29 mouse cellular contexts compared by ENCODE assay signal in genomic region chr11:20887044-20887443, GRCm38 (mm10). TPM values are rescaled to one million over a fixed set of nuclear protein-coding genes. Genes with fewer than 3 reads are reported as not detected.
A peak's percentile ranks its signal among the peaks of the same experiment; 100 is the strongest.
DNase-seq lines count a peak whose midpoint lies in the region; ATAC-seq and TF ChIP-seq lines count a peak whose summit lies in the region.
"Had no signal": no experiment of that assay in that cellular context is flagged by ENCODE, and none has a peak within 500 bp of the region (broad histone marks: within the 10 kb centered on the region; RNA-seq: fewer than 3 reads in every experiment).

No protein-coding gene starts in this region.

- no peak overlapping the region for H3K9ac ChIP-seq in lung, embryonic 14.5 days
- H3K9ac ChIP-seq: heart, embryonic 15.5 days; hindbrain, embryonic 13.5 days; limb, embryonic 15.5 days; liver, embryonic 14.5 days; midbrain, embryonic 12.5 days; neural tube, embryonic 13.5 days had no signal

- 59% methylated on average over 2 of the region's 2 CpGs for WGBS in lung, embryonic 14.5 days
- 35% methylated on average over 2 of the region's 2 CpGs for WGBS in small intestine, adult 2 months

- H3K27me3 ChIP-seq in lung, embryonic 14.5 days (ENCODE audit: insufficient read depth, low read length), result no peaks in the 10 kb centered on the region
- H3K27me3 ChIP-seq in small intestine, adult 2 months (ENCODE audit: control insufficient read depth, insufficient read depth, low read length), result no peaks in the 10 kb centered on the region
- H3K27me3 ChIP-seq: heart, embryonic 15.5 days; hindbrain, embryonic 13.5 days; limb, embryonic 15.5 days; midbrain, embryonic 12.5 days; neural tube, embryonic 13.5 days had no signal

- H3K4me1 ChIP-seq in lung, embryonic 14.5 days (ENCODE audit: insufficient read depth), result no peaks in the 10 kb centered on the region
- peaks cover 14% of the 10 kb centered on the region; the same call in 1 of the 2 replicates for H3K4me1 ChIP-seq in small intestine, adult 2 months (ENCODE audit: control insufficient read depth, insufficient read depth, insufficient read length, low read length)
- H3K4me1 ChIP-seq: heart, embryonic 15.5 days; hindbrain, embryonic 13.5 days; neural tube, embryonic 13.5 days had no signal

- no peak overlapping the region for H3K27ac ChIP-seq in lung, embryonic 14.5 days (ENCODE audit: low read depth)
- peak overlapping the region; percentile 59 for H3K27ac ChIP-seq in small intestine, adult 2 months (ENCODE audit: insufficient read depth, low read depth, low read length)
- H3K27ac ChIP-seq: heart, embryonic 10.5 days; heart, embryonic 15.5 days; hindbrain, embryonic 13.5 days; kidney, postnatal 0 days; limb, embryonic 10.5 days; limb, embryonic 15.5 days; liver, embryonic 14.5 days; midbrain, embryonic 12.5 days; neural tube, embryonic 13.5 days had no signal

- H3K4me2 ChIP-seq in lung, embryonic 14.5 days, result no peak overlapping the region
- H3K4me2 ChIP-seq: heart, embryonic 15.5 days; hindbrain, embryonic 13.5 days; limb, embryonic 15.5 days; midbrain, embryonic 12.5 days; neural tube, embryonic 13.5 days had no signal

- TF ChIP-seq CTCF in lung, embryonic 14.5 days (IDR thresholded peaks at IDR 0.05; ENCODE audit: low read depth), result no peak
- no peak for TF ChIP-seq CTCF in small intestine, adult 2 months (IDR thresholded peaks at IDR 0.05; ENCODE audit: extremely low read depth, insufficient read length, insufficient replicate concordance, low read depth, low read length)

- ATAC-seq in lung, embryonic 14.5 days (ENCODE audit: insufficient read depth), result peak; percentile 83
- ATAC-seq: forebrain, embryonic 14.5 days had no signal

- no peak overlapping the region for H3K4me3 ChIP-seq in lung, embryonic 14.5 days (ENCODE audit: low read depth, low read length)
- H3K4me3 ChIP-seq in small intestine, adult 2 months (ENCODE audit: low read depth, low read length), result no peak overlapping the region
- H3K4me3 ChIP-seq: heart, embryonic 10.5 days; heart, embryonic 15.5 days; hindbrain, embryonic 13.5 days; limb, embryonic 10.5 days; limb, embryonic 15.5 days; midbrain, embryonic 12.5 days; neural tube, embryonic 13.5 days had no signal

- H3K9me3 ChIP-seq in lung, embryonic 14.5 days (ENCODE audit: low read depth, low read length), result 0 out of 2 replicates have a peak, but pooled peaks cover 2% of the 10 kb centered on the region
- H3K9me3 ChIP-seq: heart, embryonic 10.5 days; heart, embryonic 15.5 days; hindbrain, embryonic 13.5 days; limb, embryonic 10.5 days; limb, embryonic 15.5 days; midbrain, embryonic 12.5 days; neural tube, embryonic 13.5 days had no signal

- no peaks in the 10 kb centered on the region for H3K36me3 ChIP-seq in lung, embryonic 14.5 days (ENCODE audit: insufficient read depth)
- H3K36me3 ChIP-seq in small intestine, adult 2 months (ENCODE audit: control insufficient read depth, insufficient read depth, low read length), result no peaks in the 10 kb centered on the region
- H3K36me3 ChIP-seq: heart, embryonic 10.5 days; heart, embryonic 15.5 days; hindbrain, embryonic 13.5 days; limb, embryonic 10.5 days; limb, embryonic 15.5 days; midbrain, embryonic 12.5 days; neural tube, embryonic 13.5 days had no signal

- TF ChIP-seq POLR2A in small intestine, adult 2 months (IDR thresholded peaks at IDR 0.05; ENCODE audit: low read depth, low read length), result no peak

- DNase-seq in lung, embryonic 14.5 days, result peak; percentile 71
- no peak for DNase-seq in lung, postnatal 25 days (ENCODE audit: low spot score)
- peak; percentile 24 for DNase-seq in 3134 (ENCODE audit: extremely low read depth, insufficient read length, low spot score)
- peak; percentile 49 for DNase-seq in NIH3T3 (ENCODE audit: low read depth)
- no peak for DNase-seq in c-Kit-positive CD71-positive TER-119-positive erythroid progenitor cells, embryonic 14.5 days (ENCODE audit: low spot score)
- DNase-seq in ovary, adult 18-20 months (ENCODE audit: low spot score), result no peak
- DNase-seq: adrenal gland, postnatal 10 days; cerebellum, adult 11-12 months; cerebellum, adult 9-11 months; gastrocnemius, postnatal 25 days; heart, adult 11 months; heart, postnatal 36 days; kidney, adult 18-20 months; layer of hippocampus, adult 9-11 months; lung, postnatal 10 days; right cerebral cortex, postnatal 14 days; thymus, adult 2 months; thymus, postnatal 36 days had no signal

RNA-seq across cellular contexts. Expression of gene Lgalsl, which starts 56.2 kb away (rescaled TPM):
- polyA plus RNA-seq in lung, embryonic 14.5 days (2014; fragmentation: Nextera tagmentation; extraction: Ambion mirVana), result 46.5 and 50.4 TPM in 2 replicates
- polyA plus RNA-seq in small intestine, adult 2 months (2012; rRNA removed), result 2.7 and 4.5 TPM in 2 replicates

Comparison
In these comparisons a context has a peak if more than half of its experiments do, and no peak if none do; other contexts are left out.
1. DNase-seq: peak in lung, embryonic 14.5 days (single experiment), 3134 (single experiment) and NIH3T3 (single experiment); none in lung, postnatal 25 days (single experiment), c-Kit-positive CD71-positive TER-119-positive erythroid progenitor cells, embryonic 14.5 days (single experiment) and ovary, adult 18-20 months (single experiment).